Mouse (Mus musculus): ENCODE measurements around the gene Crygc. TPM values are rescaled to one million over a fixed set of nuclear protein-coding genes. Genes with fewer than 3 reads are reported as not detected.
A peak's percentile ranks its signal among the peaks of the same experiment; 100 is the strongest.

The Crygc gene
- polyA plus RNA-seq (2015; fragmentation: Nextera tagmentation; extraction: Ambion mirVana) = not detected in 2 replicates

DNA sequence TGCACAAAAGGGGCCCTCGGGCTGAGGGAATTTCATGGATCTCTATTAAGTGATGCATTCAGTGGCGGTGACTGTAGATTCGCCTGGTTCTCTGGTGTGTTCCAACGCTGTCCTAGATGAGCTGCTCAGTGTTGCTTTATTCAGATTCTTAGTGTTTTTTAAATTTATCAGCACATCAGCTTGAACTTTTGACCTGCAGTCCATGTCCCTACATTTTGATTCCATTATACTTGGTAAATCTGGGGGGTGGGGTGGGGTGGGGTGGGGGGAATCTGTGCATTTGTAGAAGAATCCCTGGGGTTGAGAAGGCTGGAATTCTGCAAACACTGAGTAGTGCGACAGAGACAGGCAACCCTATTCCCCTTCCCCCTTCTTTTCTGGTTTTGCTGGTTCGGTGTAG lies at the start of gene Crygc:
TSS of gene Crygc (minus strand) at position 101 of the 400 bp plus-strand sequence.
- Histone ChIP-seq H3K27ac (no peak within 1 kb of the TSS), H3K4me3 (replicated peaks; ENCODE audit: low read depth, low read length) (no peak within 1 kb of the TSS), H3K36me3 (ENCODE audit: insufficient read depth, low read length) (no peaks in the 10 kb centered on the region), H3K4me2 (ENCODE audit: low read length) (no peak within 1 kb of the TSS), H3K9ac (ENCODE audit: low read depth, low read length) (no peak within 1 kb of the TSS), H3K27me3 (ENCODE audit: insufficient read depth, low read length) (no peaks in the 10 kb centered on the region), H3K9me3 (replicated peaks; ENCODE audit: low read length) (no peaks in the 10 kb centered on the region), H3K4me1 (replicated peaks; ENCODE audit: insufficient read depth, low read length) (no peaks in the 10 kb centered on the region)
- no peak for ATAC-seq (replicated peaks; ENCODE audit: low FRiP score, low read depth)
- no peak for TF ChIP-seq CTCF (IDR thresholded peaks at IDR 0.05; ENCODE audit: low read depth)
- no peak for DNase-seq (ENCODE audit: low spot score)
- 78% methylated on average over 6 of the region's 6 CpGs for WGBS

DNA sequence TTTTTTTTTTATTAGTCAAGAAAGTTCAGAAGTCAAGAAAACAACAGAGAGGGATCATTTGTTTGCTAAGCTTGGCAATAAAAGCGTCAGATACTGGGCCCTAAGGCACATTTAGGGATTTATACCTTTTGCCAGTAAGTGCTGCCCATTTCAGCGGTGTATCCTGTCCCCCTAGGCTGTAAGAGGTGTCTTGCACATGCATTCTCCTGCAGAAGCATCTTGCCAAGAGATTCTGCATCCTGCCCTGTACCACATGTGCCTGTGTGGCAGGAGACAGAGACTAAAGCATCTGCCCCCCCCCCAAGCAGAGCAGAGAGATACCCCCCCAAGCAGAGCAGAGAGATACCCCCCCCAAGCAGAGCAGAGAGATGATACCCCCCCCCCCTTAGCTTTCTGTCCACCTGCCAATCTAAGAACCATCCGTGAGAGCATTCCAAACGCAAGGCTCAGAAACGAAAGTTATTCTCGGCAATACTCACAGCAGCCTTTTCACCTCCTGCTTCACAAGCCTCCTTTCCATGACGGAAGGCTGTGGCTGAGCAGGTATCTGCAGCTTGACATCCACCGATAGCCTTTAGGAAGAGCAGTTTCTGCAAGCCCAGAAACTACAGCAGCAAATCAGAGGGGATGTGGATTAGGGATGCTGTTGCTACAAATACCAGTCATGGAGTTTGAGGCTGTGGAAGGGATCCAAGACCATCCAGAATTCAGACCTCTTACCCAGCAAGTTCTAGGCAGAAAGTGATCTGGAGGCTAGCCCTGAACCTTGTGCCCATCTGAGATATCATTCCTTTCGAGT lies 49.3 kb upstream of the Crygc start, which contains the start of gene D630023F18Rik:
TSS of gene D630023F18Rik (minus strand) at position 641 of the 799 bp plus-strand sequence.
- Histone ChIP-seq H3K36me3 (ENCODE audit: insufficient read depth, low read length) (no peaks in the 10 kb centered on the region), H3K27ac (no peak within 1 kb of the TSS), H3K27me3 (ENCODE audit: insufficient read depth, low read length) (no peaks in the 10 kb centered on the region), H3K4me3 (replicated peaks; ENCODE audit: low read depth, low read length) (peak within 1 kb of the TSS; percentile 10; the same call in 1 of the 2 replicates), H3K9ac (ENCODE audit: low read depth, low read length) (no peak within 1 kb of the TSS), H3K4me1 (replicated peaks; ENCODE audit: insufficient read depth, low read length) (no peaks in the 10 kb centered on the region), H3K4me2 (ENCODE audit: low read length) (peak within 1 kb of the TSS; percentile 36), H3K9me3 (replicated peaks; ENCODE audit: low read length) (no peaks in the 10 kb centered on the region)
- no peak for TF ChIP-seq CTCF (IDR thresholded peaks at IDR 0.05; ENCODE audit: low read depth)
- ATAC-seq (replicated peaks; ENCODE audit: low FRiP score, low read depth) (no peak), DNase-seq (ENCODE audit: low spot score) (no peak)
- 21% methylated on average over 9 of the region's 9 CpGs for WGBS

DNA sequence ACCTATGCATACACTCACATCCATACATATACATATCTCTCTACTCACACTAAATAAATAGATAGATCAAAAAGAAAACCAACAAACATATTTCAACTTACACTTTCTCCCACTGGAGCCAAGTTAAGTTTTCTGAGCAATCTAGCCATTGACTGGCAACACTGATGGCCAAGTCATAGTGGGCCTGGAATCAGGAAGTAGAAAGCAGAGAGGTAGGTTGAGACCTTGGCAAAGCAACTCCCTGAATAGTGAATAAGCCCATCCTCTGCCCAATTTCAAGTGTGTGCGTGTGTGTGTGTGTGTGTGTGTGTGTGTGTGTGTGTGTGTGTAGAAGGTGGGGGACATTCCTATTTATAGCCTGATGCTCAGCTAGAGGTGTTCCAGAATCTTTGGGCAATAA lies 45.9 kb upstream of the Crygc start, which contains the start of gene Gm28845:
TSS of gene Gm28845 (minus strand) at position 121 of the 400 bp plus-strand sequence.
- no peak for ATAC-seq (replicated peaks; ENCODE audit: low FRiP score, low read depth)
- WGBS = 94% methylated on average over 1 of the region's 1 CpGs
- Histone ChIP-seq H3K4me1 (replicated peaks; ENCODE audit: insufficient read depth, low read length) (no peaks in the 10 kb centered on the region), H3K36me3 (ENCODE audit: insufficient read depth, low read length) (no peaks in the 10 kb centered on the region), H3K4me3 (replicated peaks; ENCODE audit: low read depth, low read length) (no peak within 1 kb of the TSS), H3K27ac (peak within 1 kb of the TSS; percentile 77), H3K4me2 (ENCODE audit: low read length) (no peak within 1 kb of the TSS), H3K9ac (ENCODE audit: low read depth, low read length) (no peak within 1 kb of the TSS), H3K27me3 (ENCODE audit: insufficient read depth, low read length) (no peaks in the 10 kb centered on the region), H3K9me3 (replicated peaks; ENCODE audit: low read length) (no peaks in the 10 kb centered on the region)
- no peak for TF ChIP-seq CTCF (IDR thresholded peaks at IDR 0.05; ENCODE audit: low read depth)
- no peak for DNase-seq (ENCODE audit: low spot score)

DNA sequence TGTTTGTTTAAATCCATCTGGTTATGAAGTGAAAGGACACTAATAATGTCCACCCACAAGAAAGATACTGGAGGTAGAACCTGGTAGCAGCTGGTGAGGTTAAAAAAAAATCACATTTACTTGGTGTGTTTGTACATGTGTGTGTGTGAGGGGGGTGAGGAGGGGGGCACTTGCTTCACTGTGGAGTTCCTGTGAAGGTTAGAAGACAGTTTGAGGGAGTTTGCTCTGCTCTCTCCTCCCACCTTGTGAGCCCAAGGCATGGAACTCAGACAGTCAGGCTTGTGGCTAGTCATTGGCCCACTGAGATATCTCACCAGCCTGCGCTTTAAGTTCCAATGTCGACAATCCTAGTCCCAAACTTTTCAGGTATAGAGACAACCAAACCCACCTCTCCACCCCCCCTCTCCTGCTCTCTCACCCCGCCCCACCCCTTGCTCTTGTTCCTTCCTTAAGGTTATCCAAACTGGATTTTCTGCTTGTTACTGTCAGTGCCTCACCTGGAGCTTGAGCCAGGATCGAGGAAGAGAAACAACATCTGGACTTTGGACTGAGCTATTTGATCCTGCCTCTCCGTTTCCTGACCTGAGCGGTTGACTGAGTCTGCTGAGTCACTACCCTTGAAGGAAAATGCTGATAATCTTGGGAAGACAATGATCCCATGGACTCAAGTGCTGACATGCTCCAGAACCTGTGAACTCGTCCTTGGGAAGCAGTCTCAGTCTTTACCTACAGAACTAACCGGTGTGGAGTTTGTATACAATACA lies 44.8 kb upstream of the Crygc start:
- Histone ChIP-seq H3K27me3 (ENCODE audit: insufficient read depth, low read length) (no peaks in the 10 kb centered on the region), H3K36me3 (ENCODE audit: insufficient read depth, low read length) (no peaks in the 10 kb centered on the region), H3K4me3 (replicated peaks; ENCODE audit: low read depth, low read length) (no peak overlapping the region), H3K9me3 (replicated peaks; ENCODE audit: low read length) (no peaks in the 10 kb centered on the region), H3K27ac (peak overlapping the region; percentile 77), H3K9ac (ENCODE audit: low read depth, low read length) (no peak overlapping the region), H3K4me1 (replicated peaks; ENCODE audit: insufficient read depth, low read length) (no peaks in the 10 kb centered on the region), H3K4me2 (ENCODE audit: low read length) (no peak overlapping the region)
- ATAC-seq (replicated peaks; ENCODE audit: low FRiP score, low read depth) (peak; percentile 93), DNase-seq (ENCODE audit: low spot score) (peak; percentile 41)
- WGBS = 48% methylated on average over 8 of the region's 8 CpGs
- no peak for TF ChIP-seq CTCF (IDR thresholded peaks at IDR 0.05; ENCODE audit: low read depth)

DNA sequence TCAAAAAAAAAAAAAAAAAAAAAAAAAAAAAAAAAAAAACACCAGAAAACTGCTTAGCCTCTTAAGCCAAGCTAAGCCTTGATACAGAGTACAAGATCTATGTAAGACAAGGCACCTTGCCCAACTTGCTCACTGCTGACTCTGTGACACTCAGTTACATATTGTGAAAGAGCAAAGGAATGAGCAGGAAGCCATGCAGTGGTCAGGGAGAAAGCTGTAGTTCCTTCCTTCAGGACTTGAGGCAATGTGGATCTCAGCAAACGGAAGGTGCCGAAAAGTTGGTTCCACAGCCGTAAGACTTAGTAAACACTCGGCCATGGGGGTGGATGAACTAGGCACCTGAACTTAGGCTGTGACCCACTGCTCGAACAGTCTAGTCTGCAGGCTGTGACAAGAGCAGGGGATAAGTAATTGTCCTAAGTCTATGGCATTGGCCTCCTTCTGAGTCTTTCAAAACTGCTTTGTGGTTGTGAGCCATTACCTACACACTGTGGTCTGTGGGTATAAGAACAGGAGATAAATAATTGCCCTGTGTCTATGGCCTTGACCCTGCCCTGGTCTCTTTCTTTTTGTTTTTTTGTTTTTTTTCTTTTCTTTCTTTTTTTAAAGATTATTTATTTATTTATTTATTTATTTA lies 40.2 kb upstream of the Crygc start:
- Histone ChIP-seq H3K4me1 (replicated peaks; ENCODE audit: insufficient read depth, low read length) (0 out of 2 replicates have a peak, but pooled peaks cover 3% of the 10 kb centered on the region), H3K4me2 (ENCODE audit: low read length) (no peak overlapping the region), H3K9ac (ENCODE audit: low read depth, low read length) (no peak overlapping the region), H3K36me3 (ENCODE audit: insufficient read depth, low read length) (no peaks in the 10 kb centered on the region), H3K4me3 (replicated peaks; ENCODE audit: low read depth, low read length) (no peak overlapping the region), H3K27me3 (ENCODE audit: insufficient read depth, low read length) (no peaks in the 10 kb centered on the region), H3K9me3 (replicated peaks; ENCODE audit: low read length) (no peaks in the 10 kb centered on the region), H3K27ac (peak overlapping the region; percentile 75)
- no peak for TF ChIP-seq CTCF (IDR thresholded peaks at IDR 0.05; ENCODE audit: low read depth)
- WGBS = 81% methylated on average over 5 of the region's 5 CpGs
- ATAC-seq (replicated peaks; ENCODE audit: low FRiP score, low read depth) = no peak
- DNase-seq (ENCODE audit: low spot score) = peak; percentile 22

DNA sequence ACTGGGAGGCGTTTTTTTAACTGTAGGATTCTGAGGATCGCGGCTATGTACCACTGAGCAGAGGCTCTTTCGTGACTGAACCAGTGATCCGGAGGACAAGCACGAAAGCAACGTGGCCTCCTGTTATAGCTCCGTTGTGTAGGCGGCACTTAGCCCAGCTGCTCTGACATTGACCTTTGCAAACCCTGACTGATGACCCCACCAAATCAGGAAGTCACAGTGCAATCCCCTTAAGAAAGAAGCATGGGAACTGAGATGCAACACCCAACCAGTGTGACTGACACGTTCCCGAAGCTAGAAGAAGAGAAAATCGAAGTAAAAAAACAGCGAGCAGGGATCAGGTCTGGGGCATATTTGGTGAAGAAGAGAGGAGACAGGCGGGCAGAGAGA lies 39.3 kb upstream of the Crygc start:
- Histone ChIP-seq H3K9me3 (replicated peaks; ENCODE audit: low read length) (no peaks in the 10 kb centered on the region), H3K4me1 (replicated peaks; ENCODE audit: insufficient read depth, low read length) (0 out of 2 replicates have a peak, but pooled peaks cover 3% of the 10 kb centered on the region), H3K9ac (ENCODE audit: low read depth, low read length) (peak overlapping the region; percentile 42; the same call in 1 of the 2 replicates), H3K27me3 (ENCODE audit: insufficient read depth, low read length) (no peaks in the 10 kb centered on the region), H3K36me3 (ENCODE audit: insufficient read depth, low read length) (no peaks in the 10 kb centered on the region), H3K4me3 (replicated peaks; ENCODE audit: low read depth, low read length) (peak overlapping the region; percentile 11; the same call in 1 of the 2 replicates), H3K4me2 (ENCODE audit: low read length) (peak overlapping the region; percentile 53), H3K27ac (peak overlapping the region; percentile 43)
- WGBS = 25% methylated on average over 14 of the region's 14 CpGs
- TF ChIP-seq CTCF (IDR thresholded peaks at IDR 0.05; ENCODE audit: low read depth) = no peak
- DNase-seq (ENCODE audit: low spot score) (peak; percentile 8), ATAC-seq (replicated peaks; ENCODE audit: low FRiP score, low read depth) (peak; percentile 41)

Data from kidney, postnatal 0 days (tissue).